Mouse (Mus musculus) embryo, embryonic 10 days (tissue): ENCODE measurements at regions not wholly inside any gene's neighbourhood (a gene's known extent, or its start where the extent isn't known, plus 50 kb on each side); places are given as distances from the start of the nearest gene placed in this dataset.
"Not testable (repeated sequence)": the region's sequence is repeated elsewhere in the genome, so short reads cannot be mapped to it uniquely, and the experiment has no call there.

Experiments
- DNase-seq: peaks from one replicate; pipeline ENCODE4 v3.0.0-alpha.2; 2015; ENCODE audit warnings: low spot score

DNA sequence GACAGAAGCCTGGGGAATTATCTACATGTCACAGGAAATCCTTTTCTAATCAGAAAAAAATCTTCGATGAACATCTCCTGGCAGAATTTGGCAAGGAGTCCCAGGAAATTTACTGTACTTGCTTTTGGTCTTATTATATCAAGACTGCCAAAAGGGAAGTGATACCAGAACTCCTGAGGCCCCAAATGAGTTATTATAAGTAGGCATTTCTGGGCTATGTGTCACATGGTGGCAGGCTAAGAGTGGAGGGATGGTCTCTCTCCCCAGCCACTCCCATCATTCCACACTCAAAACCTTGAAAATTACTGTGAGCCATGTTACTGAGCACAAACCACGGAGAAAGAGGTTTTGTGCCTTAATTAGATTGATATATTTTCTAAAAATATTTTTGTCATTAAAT, 94.0 kb upstream of the Cdk6 start:
- no peak for DNase-seq

DNA sequence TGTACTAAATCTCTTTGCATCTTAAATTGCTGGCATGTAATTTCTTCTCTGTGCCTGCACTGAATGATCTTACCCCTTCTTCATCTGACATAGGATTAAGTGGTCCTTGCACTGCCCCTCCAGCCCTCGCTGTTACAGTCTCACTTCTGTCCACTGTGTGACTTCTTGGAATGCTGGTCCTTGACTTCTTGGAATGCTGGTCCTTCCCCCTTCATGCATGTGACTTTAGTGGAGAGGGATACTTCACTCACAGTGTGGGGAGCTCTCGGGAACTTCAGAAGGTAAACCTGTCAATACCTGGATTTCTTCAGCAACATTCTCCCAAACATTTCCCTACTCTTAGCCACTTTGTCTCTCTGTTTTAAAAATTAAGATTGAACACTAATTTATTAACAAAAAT, 91.0 kb upstream of the Cdk6 start:
- DNase-seq: no peak

DNA sequence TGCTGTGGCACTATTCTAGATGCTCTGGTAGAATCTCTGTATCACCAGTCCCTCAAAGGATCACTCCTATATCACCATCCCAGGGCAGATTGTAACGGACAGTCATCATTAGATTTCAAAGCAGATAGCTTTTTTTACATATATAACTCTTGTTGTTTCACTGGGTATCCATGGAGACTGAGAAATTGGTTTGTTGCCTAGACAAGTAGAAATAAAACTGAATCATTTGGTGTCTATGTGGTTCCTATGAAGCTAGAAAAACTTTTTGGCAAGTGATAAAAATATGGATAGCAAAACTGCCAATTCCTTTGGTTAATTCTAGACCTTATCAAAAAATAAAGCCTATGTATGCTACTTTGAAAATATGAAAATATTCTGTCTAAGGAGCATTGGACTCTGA, 81.0 kb upstream of the Cdk6 start:
- DNase-seq: no peak

DNA sequence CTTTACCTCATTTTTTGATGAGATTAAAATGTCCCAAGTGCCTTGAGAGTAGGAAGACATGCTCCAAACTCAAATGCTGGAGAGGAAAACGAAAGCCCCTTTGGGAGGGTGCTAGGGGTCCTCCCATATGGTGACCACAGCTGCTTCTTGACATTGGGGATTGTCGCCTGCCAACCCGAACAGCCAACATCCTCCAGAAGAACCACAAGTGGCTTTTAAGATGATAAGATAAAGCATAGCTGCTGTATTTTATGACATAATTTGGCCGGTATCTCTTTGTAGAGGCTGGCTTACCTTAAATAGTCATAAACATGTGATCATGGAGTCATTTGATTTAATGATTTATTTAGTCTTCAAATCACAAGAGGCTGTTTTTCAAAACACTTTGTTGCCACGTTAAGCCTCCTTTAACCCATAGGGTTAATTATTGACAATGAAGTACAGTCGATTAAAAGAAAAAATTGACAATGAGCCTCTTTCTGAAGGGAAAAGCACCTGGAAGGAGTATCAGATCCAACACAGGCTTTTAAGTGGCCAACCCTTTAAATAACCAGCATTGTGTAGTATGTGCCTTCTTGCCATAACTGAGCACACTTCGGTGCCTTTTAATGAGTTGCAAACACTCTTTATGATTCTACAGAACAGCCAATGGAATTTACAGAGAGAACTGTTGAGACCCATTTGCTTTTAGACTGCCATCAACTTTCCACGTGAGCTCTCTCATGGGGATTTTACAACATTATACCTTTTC, 76.1 kb upstream of the Cdk6 start:
- not testable (repeated sequence) for DNase-seq

DNA sequence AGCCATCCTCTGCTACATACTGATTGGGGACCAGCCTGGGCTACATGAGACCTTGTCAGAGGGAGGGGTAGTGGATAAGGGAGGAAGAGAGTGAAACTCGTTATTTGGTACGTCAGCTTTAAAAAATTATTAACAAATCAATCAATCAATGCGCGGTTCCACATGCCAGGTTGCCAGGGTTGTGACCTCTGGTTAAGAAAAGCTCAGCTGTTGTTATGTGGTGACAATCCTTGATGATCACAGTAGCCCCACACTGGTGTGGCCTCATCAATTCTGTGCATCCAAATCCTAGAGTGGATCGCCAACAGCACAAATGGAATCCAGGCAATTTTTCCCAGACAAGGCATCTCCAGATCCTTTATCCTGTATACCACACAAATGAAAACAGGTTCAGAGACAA, 74.3 kb upstream of the Cdk6 start:
- no peak for DNase-seq

DNA sequence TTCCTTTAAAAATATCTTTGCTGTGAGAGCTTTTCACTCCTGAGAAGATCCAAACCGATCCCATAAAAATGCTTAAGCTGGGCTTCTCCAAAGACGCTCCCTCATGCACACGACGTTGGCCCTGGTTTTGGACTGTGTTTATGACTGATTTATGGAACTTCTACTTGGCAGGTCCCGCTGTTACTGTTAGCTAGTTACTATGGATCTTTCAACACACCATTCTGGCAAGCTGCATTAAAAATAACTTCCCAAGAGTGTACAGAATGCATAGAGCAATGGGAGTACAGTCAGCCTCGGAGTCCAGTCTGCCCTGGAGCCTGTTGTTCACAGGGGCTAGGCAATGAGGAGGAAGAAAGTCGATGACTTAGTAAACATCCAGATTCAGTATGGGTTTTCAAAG, 71.5 kb upstream of the Cdk6 start:
- no peak for DNase-seq

DNA sequence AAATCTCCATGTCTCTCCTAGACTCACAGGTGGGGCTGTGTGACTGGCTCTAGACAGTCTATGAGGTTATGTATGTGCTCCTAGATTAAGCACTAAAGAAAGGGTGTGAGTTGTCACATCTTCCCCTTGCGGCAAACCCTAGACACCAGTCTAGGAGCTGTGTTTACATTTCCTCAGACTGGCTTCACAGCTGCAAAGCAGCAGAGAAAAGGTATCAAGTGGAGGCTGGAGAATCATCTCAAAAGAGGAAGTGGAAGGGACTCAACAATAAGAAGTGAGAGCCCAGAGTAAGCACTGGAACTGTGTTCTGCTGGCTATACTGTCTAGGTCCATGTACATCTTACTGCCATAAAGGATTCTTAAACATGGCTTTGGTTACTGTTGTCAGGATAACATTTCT, 68.1 kb upstream of the Cdk6 start:
- not testable (repeated sequence) for DNase-seq

DNA sequence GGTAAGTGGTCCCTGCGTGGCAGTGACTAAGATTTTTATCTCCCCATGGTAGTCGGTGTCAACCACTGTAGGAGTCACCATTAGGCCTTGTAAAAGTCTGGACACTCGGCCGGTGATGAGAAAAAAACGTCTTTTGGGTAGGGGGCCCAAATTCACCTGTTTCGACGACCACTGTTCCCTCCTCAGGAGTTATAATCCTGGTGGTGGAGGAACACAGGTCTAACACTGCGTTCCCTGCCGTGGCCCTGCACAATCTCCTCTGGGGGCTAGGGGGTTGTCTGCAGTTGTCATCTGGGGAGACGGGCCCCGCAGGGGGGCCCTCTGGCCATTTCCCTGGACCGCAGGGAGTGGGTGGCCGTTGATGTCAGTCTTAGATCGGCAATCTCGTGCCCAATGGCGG, 64.0 kb upstream of the Cdk6 start:
- not testable (repeated sequence) for DNase-seq

DNA sequence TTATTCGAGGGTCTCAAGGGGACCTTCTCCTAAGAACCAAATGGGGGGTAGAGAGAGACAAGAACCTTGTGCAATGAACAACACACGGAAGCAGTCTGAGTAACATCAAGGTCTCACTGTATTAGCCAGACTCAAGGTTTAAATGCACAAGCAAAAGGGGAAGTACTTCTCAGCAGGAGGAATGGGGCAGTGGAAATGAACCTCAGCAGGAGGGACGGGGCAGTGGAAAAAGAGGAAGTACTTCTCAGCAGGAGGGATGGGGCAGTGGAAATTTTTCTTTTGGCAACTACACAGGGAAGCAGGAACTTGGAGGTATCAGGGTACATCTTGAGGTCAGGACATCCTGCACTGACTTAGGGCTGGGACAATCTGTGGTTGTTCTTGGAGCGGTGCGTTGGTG, 62.3 kb upstream of the Cdk6 start:
- not testable (repeated sequence) for DNase-seq

DNA sequence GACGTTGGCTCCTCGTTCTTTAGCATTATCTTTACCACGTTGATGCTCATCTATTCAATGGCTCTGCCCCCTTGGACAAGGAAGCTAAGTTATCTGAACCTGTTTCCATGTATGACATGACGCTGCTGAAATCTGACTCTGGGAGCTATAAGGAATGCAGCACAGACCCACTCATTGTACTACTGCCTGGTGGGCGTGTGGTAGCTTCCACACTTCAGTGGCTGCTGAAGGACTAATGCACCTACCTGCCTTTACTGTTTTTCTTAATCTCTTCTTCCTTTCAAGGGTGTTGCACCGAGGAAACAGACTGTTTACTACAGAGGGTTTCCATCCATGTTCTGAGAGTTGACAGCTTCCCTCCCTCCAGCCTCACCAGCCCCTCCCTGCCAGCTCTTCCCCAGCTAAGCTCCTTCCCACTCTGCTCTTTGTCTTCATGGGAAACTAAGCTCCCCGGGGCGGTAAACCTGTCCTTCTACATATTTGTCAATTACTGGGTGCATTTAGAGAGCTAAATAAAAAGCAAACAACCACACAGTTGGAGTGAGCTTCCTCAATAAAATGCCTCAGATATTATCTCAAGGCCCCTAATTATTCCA, 59.3 kb upstream of the Cdk6 start:
- DNase-seq: not testable (repeated sequence)

DNA sequence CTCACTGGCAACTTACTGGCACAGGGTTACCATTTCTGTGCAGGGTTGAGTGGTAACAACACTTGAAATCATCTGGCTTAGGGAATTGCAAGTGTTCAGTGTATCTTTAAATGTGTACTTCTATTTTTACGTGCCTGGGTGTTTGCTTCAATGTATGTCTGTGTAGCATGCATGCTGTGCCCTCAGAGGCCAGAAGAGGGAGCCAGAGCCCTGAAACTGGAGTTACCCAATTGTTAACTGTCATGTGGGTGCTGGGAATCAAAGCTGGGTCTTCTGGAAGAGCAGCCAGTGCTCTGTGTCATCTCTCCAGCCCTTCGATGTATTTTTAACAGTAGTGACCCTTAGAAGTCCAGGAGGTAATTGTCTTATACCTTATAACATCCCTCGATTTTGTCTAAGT, 58.2 kb upstream of the Cdk6 start:
- DNase-seq: no peak

DNA sequence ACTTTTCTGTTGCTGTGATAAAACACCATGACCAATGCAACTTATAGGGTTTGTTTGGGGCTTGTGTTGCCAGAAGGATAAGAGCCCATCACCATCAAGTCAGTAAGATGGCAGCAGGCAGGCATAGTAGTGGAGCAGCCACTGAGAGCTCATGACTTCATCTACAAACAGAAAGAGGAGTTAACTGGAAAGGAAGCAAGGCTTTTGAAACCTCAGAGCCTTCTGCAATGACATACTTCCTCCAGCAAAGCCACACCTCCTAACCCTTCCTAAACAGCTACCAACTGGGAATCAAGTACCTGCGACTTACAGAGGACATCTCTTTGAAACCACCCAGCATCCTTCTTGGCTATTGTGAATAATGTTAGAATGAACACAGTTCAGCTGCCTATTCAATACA, 57.0 kb upstream of the Cdk6 start:
- DNase-seq: not testable (repeated sequence)

DNA sequence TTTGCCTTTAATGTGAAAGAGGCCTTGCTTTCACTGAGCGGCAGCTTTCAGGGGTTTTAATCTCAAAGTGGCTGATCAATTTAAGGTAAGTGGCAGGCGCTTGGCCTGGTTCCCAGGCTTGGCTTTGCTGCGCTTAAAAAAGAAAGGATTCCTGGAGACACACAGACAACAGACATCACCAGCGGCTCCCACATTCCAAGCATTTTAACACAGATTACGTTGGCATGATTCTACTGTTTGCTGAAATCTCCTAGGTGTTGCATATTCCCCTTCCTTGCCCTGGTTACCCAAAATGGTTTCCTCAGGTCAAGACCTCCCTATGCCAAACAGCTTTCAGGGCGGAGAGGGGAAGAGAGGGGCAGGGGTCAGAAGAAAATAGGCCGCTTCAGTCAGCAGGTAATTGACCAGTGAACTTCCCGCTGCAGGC, 51.3 kb upstream of the Cdk6 start:
- not testable (repeated sequence) for DNase-seq
